Mouse (Mus musculus): ENCODE data around the gene Vps37c.

GRCm38 (mm10) chr19:10677915-10678771 lies 10.4 kb upstream of the Vps37c start, which contains the start of gene Pga5:
- TF ChIP-seq GATA1 (IDR thresholded peaks at IDR 0.05; ENCODE audit: borderline replicate concordance, low read length) (no peak), FLI1 (IDR thresholded peaks at IDR 0.05; ENCODE audit: low read length) (no peak)

All from megakaryocyte, embryonic 14.5 days (primary cell).